Mouse (Mus musculus) erythroblast, adult 5-6 weeks (primary cell): ENCODE measurements around the gene H2afy. TPM values are rescaled to one million over a fixed set of nuclear protein-coding genes. Genes with fewer than 3 reads are reported as not detected.

Experiments
- ATAC-seq: replicated peaks from 2 replicates; pipeline ENCODE4 v1.8.0; 2016; ENCODE audit warnings: moderate number of reproducible peaks, mild to moderate bottlenecking, moderate TSS enrichment, inconsistent platforms; ENCODE audit not compliant: poor library complexity, low FRiP score, severe bottlenecking
- total RNA-seq, 2 experiments: library from RNA; stranded (forward) in 1 of 2; stranded (reverse) in 1 of 2; fragments of 150-400 nt in 1 of 2; fragments of 200-764, 138-1000 nt in 1 of 2; gene quantifications; 2 replicates each; pipeline versions ENCODE4 v1.2.3 to v1.2.4; 2015 to 2017; ENCODE audit warnings: low replicate concordance in 2 of 2

Gene H2afy
- total RNA-seq, 2 experiments from 2014 or later, result 67.6 to 88.9 TPM

DNA sequence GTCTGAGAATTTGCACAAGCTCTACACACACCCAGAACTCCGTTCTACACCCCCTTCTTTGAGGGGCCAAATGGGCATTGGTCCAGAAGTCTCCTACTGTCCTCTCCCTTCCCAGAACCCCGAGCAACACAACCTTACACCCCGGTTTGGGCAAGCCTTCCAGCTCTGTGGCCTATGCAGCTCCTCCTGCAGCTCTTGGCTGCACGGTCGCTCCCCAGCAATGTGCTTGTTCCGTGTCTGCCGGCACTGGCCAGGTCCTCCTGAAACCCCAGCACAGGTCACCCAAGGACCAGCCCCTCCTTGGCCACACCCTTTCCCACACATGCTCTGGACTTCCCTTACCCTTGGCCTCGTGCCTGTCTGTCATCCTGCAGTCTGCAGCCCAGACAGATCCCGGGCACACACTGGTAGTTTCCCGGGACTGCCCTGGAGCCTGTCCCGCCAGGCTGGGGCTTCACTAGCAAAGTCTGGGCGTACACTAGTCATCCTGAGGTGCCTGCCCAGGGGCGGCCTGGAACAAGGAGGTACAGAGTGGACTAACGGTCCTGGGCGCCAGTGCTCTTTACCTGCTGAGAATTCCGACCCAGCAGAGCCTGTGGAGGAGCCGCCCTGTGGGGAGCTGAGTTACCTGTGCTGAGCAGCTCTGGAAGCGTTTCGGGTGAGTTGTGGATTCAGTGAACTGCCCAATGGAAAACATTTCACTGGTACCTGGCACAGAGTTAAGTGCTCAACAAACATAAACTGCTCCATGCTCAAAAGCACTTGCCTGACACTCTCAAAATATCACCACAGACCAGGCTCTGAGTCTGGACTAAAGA, 22.5 kb downstream of the H2afy start:
- no peak for ATAC-seq

- no peak for ATAC-seq
Observed at GRCm38 (mm10) chr13:56112980-56113379, 23.2 kb downstream of the H2afy start.

GRCm38 (mm10) chr13:56112496-56112895, 23.7 kb downstream of the H2afy start:
- ATAC-seq, result no peak

GRCm38 (mm10) chr13:56111601-56112000, 24.6 kb downstream of the H2afy start:
- no peak for ATAC-seq

DNA sequence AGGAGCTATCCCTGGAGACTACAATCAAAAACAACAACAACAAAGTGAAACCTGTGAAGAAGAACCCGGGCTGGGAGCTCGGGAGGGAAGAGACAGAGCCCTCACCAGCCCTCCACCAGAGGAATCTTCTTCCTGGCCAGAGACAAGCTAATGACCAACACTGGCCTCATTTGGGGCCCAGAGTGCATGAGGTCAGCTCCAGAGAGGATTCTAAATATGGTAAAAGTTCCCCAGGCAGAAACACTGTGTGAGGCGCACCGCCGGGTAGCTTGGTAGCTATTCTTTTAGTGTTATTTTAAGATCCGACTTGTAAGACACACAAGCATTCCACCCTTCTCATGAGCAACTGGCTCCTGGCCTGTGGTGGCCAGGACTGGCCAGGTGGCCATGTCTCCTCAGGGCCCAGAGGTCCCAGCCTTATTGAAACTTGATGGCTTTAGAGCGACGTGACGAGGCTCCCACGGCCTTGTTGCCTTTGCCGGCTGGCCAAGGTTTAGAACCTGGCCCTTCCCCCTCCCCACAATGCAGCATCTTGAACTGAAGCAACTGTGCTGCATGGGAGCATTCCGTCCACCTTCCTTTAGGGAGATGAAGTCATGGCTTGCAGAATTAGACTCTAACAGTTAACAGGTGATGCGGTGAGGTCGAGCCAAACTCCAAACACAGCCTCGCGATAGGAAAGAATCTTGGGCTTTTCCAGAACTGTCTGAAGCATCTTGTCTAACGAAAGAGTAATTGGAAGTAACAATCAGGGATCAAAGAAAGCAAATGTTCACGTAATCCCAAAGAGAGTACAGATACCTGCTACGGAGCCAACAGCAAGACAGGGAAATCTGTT, 25.2 kb downstream of the H2afy start:
- no peak for ATAC-seq

GRCm38 (mm10) chr13:56109703-56110102, 26.5 kb downstream of the H2afy start:
- no peak for ATAC-seq

- no peak for ATAC-seq
Observed at GRCm38 (mm10) chr13:56108849-56109519, 27.2 kb downstream of the H2afy start.

GRCm38 (mm10) chr13:56104971-56105391, 31.2 kb downstream of the H2afy start:
- ATAC-seq, result no peak

DNA sequence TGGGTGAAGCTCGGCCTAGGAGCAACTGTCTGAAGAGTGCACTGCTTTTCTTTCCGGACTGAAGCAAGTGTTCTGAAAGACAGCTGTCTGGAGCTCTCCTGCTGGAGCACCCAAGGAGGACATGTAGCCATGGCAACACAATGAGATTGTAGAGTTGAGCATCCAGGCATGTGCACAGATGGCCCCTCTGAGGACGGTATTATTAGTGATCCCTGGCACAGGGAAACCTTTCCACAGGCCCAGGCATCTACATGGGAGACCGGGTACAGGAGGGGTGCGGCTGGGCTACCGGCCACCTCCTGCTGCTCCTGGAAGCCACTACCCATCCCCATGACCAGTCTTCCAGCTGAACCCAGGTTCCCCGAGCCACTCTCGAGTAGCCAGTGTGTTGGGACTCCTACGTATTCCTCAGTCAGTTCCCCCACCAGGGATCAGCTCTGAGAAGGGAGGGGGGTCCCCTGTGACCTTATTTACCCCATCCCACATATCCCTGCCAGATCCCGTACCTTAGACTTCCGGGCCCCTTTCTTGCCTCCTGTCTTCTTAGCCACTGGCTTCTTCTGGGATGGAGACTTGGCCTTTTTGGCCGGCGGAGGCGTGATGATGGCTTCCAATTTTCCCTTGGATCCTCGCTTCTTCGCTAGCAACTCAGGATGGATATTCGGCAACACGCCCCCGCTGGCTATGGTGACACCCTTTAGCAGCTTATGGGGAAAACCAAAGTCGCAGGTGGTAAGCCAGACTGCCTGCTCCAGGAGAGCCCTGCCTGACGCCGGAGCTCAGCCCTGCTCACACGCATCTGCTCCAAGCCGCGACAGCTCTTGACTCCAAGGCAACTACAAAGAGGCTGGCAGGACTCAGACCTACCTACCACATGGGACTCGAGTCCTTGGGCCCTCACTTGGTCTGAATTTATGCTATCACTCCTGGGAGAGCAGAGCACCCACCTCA, 32.1 kb downstream of the H2afy start:
- no peak for ATAC-seq

DNA sequence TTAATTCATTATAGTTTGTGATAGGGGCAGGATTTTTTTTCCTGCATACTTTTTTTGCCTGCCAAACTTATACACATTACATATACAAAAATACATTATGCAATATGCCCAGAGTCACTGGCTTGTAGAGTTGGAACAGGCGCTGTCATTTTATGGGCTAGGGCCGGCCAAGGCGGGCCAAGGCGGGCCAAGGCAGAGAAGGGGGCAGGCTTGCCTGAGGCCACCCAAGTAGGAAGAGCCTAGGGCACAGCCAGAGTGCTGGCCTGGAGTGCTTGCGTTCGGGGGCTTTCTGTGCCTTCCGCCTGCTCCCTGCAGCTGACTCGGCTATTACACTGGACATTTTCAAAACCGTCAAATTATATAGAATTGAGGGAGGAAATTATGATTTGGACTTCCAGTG, 34.0 kb downstream of the H2afy start:
- ATAC-seq, result no peak

DNA sequence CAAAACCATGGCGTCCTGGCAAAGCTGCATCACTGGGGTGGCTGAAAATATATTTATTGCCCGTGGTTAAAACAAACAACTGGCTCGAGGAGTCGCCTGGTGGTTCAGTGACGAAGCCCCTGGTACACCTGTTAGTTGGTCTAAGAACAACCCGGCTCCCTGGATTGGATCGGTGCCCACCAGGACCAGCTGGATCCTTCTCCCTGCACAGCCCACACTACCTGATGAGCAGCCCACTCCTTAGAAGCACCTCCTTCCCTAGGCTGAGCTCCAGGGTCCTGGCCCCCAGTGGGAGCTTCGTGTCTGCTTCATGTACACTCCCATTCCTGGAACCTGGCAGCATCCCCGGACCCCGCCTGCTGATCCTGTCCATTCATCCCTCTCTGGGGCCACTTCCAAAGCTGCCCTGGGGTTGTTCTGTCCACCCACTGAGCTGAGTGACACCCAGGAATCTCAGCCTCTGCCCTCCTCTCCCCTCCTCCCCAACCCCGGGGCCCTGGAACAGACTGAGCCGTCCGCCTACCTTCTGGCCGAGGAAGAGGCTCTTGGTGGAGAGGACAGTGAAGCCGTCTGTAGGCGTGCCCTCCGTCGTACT, 40.5 kb downstream of the H2afy start:
- no peak for ATAC-seq

- ATAC-seq, result no peak
Observed at GRCm38 (mm10) chr13:56094544-56094943, 41.6 kb downstream of the H2afy start.

DNA sequence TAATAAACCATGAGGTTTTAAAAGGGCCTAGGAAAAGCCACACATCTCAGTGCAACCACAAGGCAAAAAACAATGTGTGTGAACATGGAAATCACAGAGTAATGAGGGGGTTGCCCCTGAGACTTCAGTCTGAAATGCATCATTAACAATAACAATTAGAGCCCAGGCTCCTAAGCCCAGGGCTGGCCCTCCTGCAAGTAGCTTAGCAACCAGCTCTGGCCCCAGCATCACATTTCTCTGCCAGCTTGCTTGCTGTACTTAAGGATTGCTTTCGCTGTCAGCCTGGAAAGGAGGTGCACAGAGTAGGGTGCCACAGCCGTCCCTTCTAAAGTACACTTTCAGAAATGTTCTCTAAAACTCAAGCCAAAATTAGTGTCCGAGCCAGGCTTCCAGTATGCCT, 42.5 kb downstream of the H2afy start:
- ATAC-seq, result no peak

- ATAC-seq, result no peak
Observed at GRCm38 (mm10) chr13:56092606-56093005, 43.6 kb downstream of the H2afy start.

- no peak for ATAC-seq
Observed at GRCm38 (mm10) chr13:56090597-56090996, 45.6 kb downstream of the H2afy start.

GRCm38 (mm10) chr13:56088602-56089001, 47.6 kb downstream of the H2afy start:
- no peak for ATAC-seq

DNA sequence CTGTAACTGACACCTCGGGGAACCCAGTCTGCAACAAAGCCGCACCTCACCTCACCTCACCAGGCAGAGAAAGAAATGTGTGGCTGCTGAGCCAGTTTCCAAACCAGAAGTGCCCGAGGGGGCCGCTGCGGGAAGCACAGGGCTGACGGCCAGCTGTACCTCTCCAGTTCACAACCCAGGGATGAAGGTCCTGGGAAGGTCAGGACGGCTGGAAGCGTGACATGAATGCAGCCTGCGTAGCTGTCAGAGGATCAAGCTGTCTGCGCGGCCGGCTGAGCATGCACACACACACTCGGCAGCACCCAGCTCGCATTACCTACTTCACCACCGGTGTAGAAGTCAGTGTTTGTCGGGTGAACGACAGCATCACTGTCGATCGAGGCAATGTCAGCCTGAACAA, 48.2 kb downstream of the H2afy start:
- no peak for ATAC-seq

DNA sequence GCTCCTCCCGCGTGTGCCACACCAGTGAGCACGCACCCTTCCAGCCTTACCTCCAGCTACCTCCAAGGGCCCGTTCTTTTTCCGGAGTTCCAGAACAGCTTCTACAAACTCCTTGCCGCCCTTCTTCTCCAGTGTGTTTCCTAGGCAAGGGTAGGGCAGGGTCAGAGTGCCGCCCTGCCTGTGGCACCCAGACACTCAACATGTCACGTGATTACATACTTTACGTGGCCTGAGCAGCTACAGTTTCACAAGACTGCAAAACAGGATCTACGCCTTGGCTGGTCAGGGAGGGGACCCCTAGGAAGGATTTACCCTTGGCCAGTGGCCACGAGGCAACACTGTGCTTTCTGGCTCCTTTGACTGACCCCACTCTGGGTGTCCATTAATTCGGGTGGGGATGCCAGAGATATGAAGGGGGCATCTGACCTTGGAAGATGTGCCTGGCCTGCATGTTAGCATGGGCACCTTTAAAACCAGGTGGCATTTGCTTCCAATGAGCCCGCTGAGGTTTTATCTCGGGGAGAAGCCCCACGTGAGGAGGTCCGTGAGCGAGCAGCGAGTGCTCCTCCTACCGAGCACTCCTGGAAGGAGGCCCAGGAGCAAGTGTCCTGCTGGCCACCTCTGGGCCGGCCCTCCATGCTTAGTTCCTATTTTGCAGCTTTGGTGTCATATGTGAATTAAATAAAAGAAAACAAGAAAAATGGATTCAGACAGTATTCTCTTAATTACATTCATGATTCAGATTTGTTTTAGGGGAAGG, 51.8 kb downstream of the H2afy start:
- no peak for ATAC-seq
